Mouse (Mus musculus) bone marrow macrophage, adult 2 months (primary cell): ENCODE measurements around the gene Gsap. TPM values are rescaled to one million over a fixed set of nuclear protein-coding genes. Genes with fewer than 3 reads are reported as not detected.
"Not testable (repeated sequence)": the region's sequence is repeated elsewhere in the genome, so short reads cannot be mapped to it uniquely, and the experiment has no call there.

Source experiments
- H3K27ac ChIP-seq: 2 replicates; pipeline ENCODE4 v1.5.1; 2012; ENCODE audit warnings: low read depth, low read length; ENCODE audit not compliant: insufficient read depth
- H3K4me1 ChIP-seq: 2 replicates; pipeline ENCODE4 v1.6.1; 2012; ENCODE audit warnings: low read length; ENCODE audit not compliant: control insufficient read depth, insufficient read depth
- H3K4me3 ChIP-seq: 2 replicates; pipeline ENCODE4 v1.5.1; 2012; ENCODE audit warnings: mild to moderate bottlenecking, low read length, moderate library complexity; ENCODE audit not compliant: insufficient read depth
- CTCF ChIP-seq: IDR thresholded peaks from 2 replicates; pipeline ENCODE4 v1.5.1; 2012; ENCODE audit warnings: low read depth, mild to moderate bottlenecking, low read length, moderate library complexity
- POLR2A ChIP-seq: IDR thresholded peaks from 2 replicates; pipeline ENCODE4 v1.6.1; 2012; ENCODE audit warnings: mild to moderate bottlenecking, low read depth, low read length, borderline replicate concordance
- polyA plus RNA-seq: library from polyadenylated mRNA; stranded (reverse); fragments of >200 nt; gene quantifications from 2 replicates; pipeline ENCODE4 v1.2.4, GENCODE M21; 2012; ENCODE audit not compliant: missing spikeins, insufficient read depth, insufficient read length

Gsap gene
- polyA plus RNA-seq, 1 experiment: 34.2 TPM

DNA sequence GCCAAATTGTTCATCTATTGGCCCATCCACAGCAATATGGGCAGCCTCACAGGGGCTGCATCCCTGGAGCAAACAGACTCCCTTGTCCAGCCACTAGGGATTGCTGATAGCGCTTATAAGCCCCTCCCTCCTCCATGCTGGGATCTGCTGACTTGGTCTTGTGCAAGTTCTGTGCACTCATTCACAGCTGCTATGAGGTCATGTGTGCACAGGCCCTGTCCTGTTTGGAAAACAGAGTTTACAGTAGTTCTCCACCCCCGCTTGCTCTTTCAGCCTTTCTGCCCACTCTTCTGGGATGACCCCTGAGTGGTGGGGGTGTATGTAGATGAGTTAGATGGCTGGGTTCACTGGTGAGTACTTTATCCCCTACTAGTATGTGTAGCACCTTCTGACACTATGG is 81.0 kb downstream of the Gsap start:
- Histone ChIP-seq H3K27ac (0 out of 2 replicates have a peak overlapping the region, but pooled peaks have one; percentile 20), H3K4me1 (peaks cover 31% of the 10 kb centered on the region)

GRCm38 (mm10) chr5:21269446-21269845 is 83.4 kb downstream of the Gsap start:
- Histone ChIP-seq H3K4me3 (no peak overlapping the region), H3K27ac (peak overlapping the region; percentile 70), H3K4me1 (peaks cover 35% of the 10 kb centered on the region)
- TF ChIP-seq CTCF (no peak), POLR2A (no peak)

More for the DNA sequence above, 81.0 kb downstream of the Gsap start:
- TF ChIP-seq POLR2A: no peak
- no peak for TF ChIP-seq CTCF
- H3K4me3 ChIP-seq: no peak overlapping the region

- Histone ChIP-seq H3K4me3 (no peak overlapping the region), H3K27ac (peak overlapping the region; percentile 76), H3K4me1 (peaks cover 35% of the 10 kb centered on the region)
- TF ChIP-seq CTCF: no peak
- no peak for TF ChIP-seq POLR2A
Observed at GRCm38 (mm10) chr5:21270756-21271155, 84.7 kb downstream of the Gsap start.

GRCm38 (mm10) chr5:21271386-21272354 is 85.6 kb downstream of the Gsap start:
- H3K4me3 ChIP-seq: no peak overlapping the region
- TF ChIP-seq CTCF (no peak), POLR2A (no peak)
- H3K4me1 ChIP-seq: peaks cover 35% of the 10 kb centered on the region
- H3K27ac ChIP-seq: peak overlapping the region; percentile 76

- H3K4me1 ChIP-seq, H3K27ac ChIP-seq, H3K4me3 ChIP-seq: not testable (repeated sequence)
Observed at GRCm38 (mm10) chr5:21277685-21278084, 91.6 kb downstream of the Gsap start.

GRCm38 (mm10) chr5:21283356-21284062 is 97.5 kb downstream of the Gsap start:
- Histone ChIP-seq H3K4me3 (no peak overlapping the region), H3K4me1 (peaks cover 17% of the 10 kb centered on the region), H3K27ac (peak overlapping the region; percentile 93)
- TF ChIP-seq CTCF (no peak), POLR2A (no peak)

DNA sequence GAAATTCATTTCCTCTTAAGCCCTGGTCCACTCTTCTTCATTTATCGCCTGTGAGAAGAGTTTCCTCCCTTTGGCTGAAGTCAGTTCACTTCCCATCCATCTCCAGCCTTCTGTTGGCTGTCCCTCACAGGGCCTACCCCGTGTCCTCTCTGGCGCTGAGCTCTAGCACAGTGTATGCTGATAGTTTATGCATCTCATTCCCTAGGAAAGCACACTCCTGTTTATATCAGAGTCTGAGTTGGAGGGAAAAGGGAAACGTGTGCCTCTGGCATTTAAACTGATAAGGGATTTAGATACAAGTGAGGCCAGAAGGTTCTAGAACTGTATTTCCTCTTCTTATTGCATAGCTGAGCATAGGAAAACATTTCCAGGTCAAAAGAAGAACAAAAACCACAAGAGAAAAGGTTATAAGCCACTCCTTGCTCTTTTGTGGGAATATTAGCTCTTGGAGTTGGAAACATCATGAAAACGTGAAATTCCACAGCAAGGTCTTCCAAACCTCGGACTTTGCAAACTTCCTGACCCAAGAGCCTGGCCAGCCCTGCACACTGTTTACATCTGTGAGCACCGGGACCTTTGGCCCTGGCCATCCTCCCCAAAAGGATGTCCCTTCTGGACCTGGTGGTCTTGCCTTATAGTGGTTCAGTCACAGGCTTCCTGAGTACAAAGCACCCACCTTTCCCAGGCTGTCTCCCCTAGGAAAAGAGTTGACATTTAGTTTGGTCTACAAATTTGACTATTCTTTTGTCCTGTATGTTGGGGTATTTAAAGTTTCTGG is 102.8 kb downstream of the Gsap start:
- H3K27ac ChIP-seq: no peak overlapping the region
- TF ChIP-seq POLR2A (no peak), CTCF (no peak)
- H3K4me3 ChIP-seq: no peak overlapping the region
- peaks cover 8% of the 10 kb centered on the region for H3K4me1 ChIP-seq

- Histone ChIP-seq H3K27ac (no peak overlapping the region), H3K4me3 (no peak overlapping the region), H3K4me1 (peaks cover 6% of the 10 kb centered on the region)
- TF ChIP-seq CTCF: no peak
- TF ChIP-seq POLR2A: no peak
Observed at GRCm38 (mm10) chr5:21290594-21290993, 104.5 kb downstream of the Gsap start.

GRCm38 (mm10) chr5:21295683-21296082 is 109.6 kb downstream of the Gsap start:
- no peak for TF ChIP-seq POLR2A
- no peak overlapping the region for H3K27ac ChIP-seq
- no peak overlapping the region for H3K4me3 ChIP-seq
- peaks cover 11% of the 10 kb centered on the region for H3K4me1 ChIP-seq
